ENCODE assay signal across 23 mouse cellular contexts in genomic region chr17:12910391-12910790, GRCm38 (mm10). TPM values are rescaled to one million over a fixed set of nuclear protein-coding genes. Genes with fewer than 3 reads are reported as not detected.
"Had no signal": no experiment of that assay in that cellular context is flagged by ENCODE, and none has a peak within 500 bp of the region (broad histone marks: within the 10 kb centered on the region; RNA-seq: fewer than 3 reads in every experiment).

No protein-coding gene starts in this region.

- H3K4me1 ChIP-seq: stomach, embryonic 15.5 days had no signal

- ATAC-seq: midbrain, embryonic 13.5 days; midbrain, embryonic 15.5 days had no signal

- H3K9me3 ChIP-seq: midbrain, embryonic 10.5 days; midbrain, embryonic 13.5 days; midbrain, embryonic 15.5 days; neural tube, embryonic 13.5 days; neural tube, embryonic 15.5 days; stomach, embryonic 15.5 days had no signal

- H3K27me3 ChIP-seq: midbrain, embryonic 13.5 days; midbrain, embryonic 15.5 days; neural tube, embryonic 13.5 days; neural tube, embryonic 15.5 days; stomach, embryonic 15.5 days had no signal

- H3K4me2 ChIP-seq: lung, embryonic 14.5 days; midbrain, embryonic 13.5 days; midbrain, embryonic 15.5 days; neural tube, embryonic 13.5 days; neural tube, embryonic 15.5 days; stomach, embryonic 15.5 days had no signal

- H3K4me3 ChIP-seq: midbrain, embryonic 10.5 days; midbrain, embryonic 13.5 days; midbrain, embryonic 15.5 days; myocyte; neural tube, embryonic 13.5 days; neural tube, embryonic 15.5 days; stomach, embryonic 15.5 days had no signal

- H3K27ac ChIP-seq: liver, embryonic 14.5 days; midbrain, embryonic 13.5 days; midbrain, embryonic 15.5 days; neural tube, embryonic 13.5 days; neural tube, embryonic 15.5 days; stomach, embryonic 15.5 days; stomach, postnatal 0 days had no signal

- DNase-seq: lung, adult 18-20 months; lung, embryonic 14.5 days; lung, postnatal 4 days; retina, postnatal 1 day; right cerebral cortex, adult 18-20 months; thymus, adult 2 months; thymus, postnatal 25 days; thymus, postnatal 4 days had no signal

- H3K9ac ChIP-seq: liver, embryonic 14.5 days; lung, embryonic 14.5 days; midbrain, embryonic 13.5 days; midbrain, embryonic 15.5 days; neural tube, embryonic 13.5 days; neural tube, embryonic 15.5 days; stomach, embryonic 15.5 days had no signal

RNA-seq across cellular contexts. Expression of gene Pnldc1, which starts 0.4 kb away (rescaled TPM):
- total RNA-seq: megakaryocyte-erythroid progenitor cell, adult 5-6 weeks had no signal

RNA-seq across cellular contexts. Expression of gene Acat3, which starts 30.0 kb away (rescaled TPM):
- polyA plus RNA-seq: spleen, adult 2 months had no signal

RNA-seq across cellular contexts. Expression of gene Mrgprh, which starts 34.6 kb away (rescaled TPM):
- total RNA-seq: megakaryocyte, adult 5-6 weeks; megakaryocyte-erythroid progenitor cell, adult 5-6 weeks had no signal
- polyA plus RNA-seq: liver, embryonic 14.5 days; liver, embryonic 16.5 days; lung, embryonic 14.5 days; lung, embryonic 16.5 days; midbrain, embryonic 10.5 days; midbrain, embryonic 13.5 days; midbrain, embryonic 15.5 days; myocyte; neural tube, embryonic 11.5 days; neural tube, embryonic 13.5 days; neural tube, embryonic 15.5 days; spleen, adult 2 months; stomach, postnatal 0 days had no signal
